Mouse (Mus musculus): ENCODE measurements at regions not wholly inside any gene's neighbourhood (a gene's known extent, or its start where the extent isn't known, plus 50 kb on each side); places are given as distances from the start of the nearest gene placed in this dataset.

DNA sequence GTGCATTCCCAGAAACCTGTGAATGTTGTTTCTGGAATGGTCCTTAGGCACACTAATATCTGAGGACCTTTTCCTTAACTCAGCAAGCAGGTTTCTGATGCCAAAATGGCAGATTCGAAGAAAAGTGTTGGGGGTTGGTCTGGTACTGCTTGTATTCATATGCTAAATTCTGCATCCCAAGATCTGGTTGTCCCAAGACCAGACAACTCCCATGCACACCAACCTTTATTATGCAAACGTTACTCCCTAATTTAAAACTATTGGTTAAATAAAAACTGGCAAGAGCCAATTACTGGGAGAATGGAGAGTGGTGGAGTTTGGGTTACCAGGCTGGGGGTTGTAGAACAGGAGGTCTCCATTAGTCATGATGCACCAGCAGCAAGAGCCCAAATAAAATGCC, 129.0 kb upstream of the Tspan2 start:
- DNase-seq (ENCODE audit: low spot score) (no peak), ATAC-seq (ENCODE audit: insufficient number of reproducible peaks, low FRiP score, low TSS enrichment, low read depth) (no peak)
- Histone ChIP-seq H3K4me2 (ENCODE audit: low read depth, severe bottlenecking) (no peak overlapping the region), H3K4me3 (ENCODE audit: low read depth, low read length) (no peak overlapping the region), H3K9me3 (ENCODE audit: control insufficient read depth, low read length) (no peaks in the 10 kb centered on the region), H3K4me1 (ENCODE audit: control insufficient read depth, insufficient read depth, low read length) (no peaks in the 10 kb centered on the region), H3K36me3 (ENCODE audit: control insufficient read depth, insufficient read depth, low read length) (no peaks in the 10 kb centered on the region), H3K27me3 (ENCODE audit: control insufficient read depth, insufficient read depth, low read length) (no peaks in the 10 kb centered on the region), H3K27ac (replicated peaks; ENCODE audit: low read depth, low read length) (no peak overlapping the region), H3K9ac (ENCODE audit: low read length) (no peak overlapping the region)
- 68% methylated on average over 2 of the region's 2 CpGs for WGBS

DNA sequence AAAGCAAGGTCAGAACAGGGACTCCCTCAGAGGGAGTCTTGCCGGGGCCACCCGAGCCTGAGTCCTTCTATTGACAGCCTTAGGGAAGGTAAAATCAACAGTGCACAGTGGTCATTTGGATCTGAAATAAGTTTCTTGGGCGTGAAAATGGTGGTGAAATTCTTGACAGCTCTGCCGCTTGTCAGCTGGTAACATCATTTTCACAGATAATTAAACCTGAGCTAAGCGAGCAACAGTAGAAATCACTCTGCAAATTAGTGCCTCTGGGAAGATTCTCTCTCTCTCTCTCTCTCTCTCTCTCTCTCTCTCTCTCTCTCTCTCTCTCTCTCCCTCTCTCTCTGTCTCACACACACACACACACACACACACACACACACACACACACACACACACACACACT, 123.4 kb upstream of the Tspan2 start:
- no peak overlapping the region for H3K4me2 ChIP-seq (ENCODE audit: low read depth, severe bottlenecking)
- no peaks in the 10 kb centered on the region for H3K36me3 ChIP-seq (ENCODE audit: control insufficient read depth, insufficient read depth, low read length)
- no peak overlapping the region for H3K4me3 ChIP-seq (ENCODE audit: low read depth, low read length)
- H3K9ac ChIP-seq (ENCODE audit: low read length), result no peak overlapping the region
- no peak for ATAC-seq (ENCODE audit: insufficient number of reproducible peaks, low FRiP score, low TSS enrichment, low read depth)
- H3K27me3 ChIP-seq (ENCODE audit: control insufficient read depth, insufficient read depth, low read length), result no peaks in the 10 kb centered on the region
- 44% methylated on average over 5 of the region's 5 CpGs for whole genome bisulfite sequencing
- no peaks in the 10 kb centered on the region for H3K9me3 ChIP-seq (ENCODE audit: control insufficient read depth, low read length)
- H3K4me1 ChIP-seq (ENCODE audit: control insufficient read depth, insufficient read depth, low read length), result 0 out of 2 replicates have a peak, but pooled peaks cover 4% of the 10 kb centered on the region
- H3K27ac ChIP-seq (replicated peaks; ENCODE audit: low read depth, low read length), result no peak overlapping the region
- no peak for DNase-seq (ENCODE audit: low spot score)

DNA sequence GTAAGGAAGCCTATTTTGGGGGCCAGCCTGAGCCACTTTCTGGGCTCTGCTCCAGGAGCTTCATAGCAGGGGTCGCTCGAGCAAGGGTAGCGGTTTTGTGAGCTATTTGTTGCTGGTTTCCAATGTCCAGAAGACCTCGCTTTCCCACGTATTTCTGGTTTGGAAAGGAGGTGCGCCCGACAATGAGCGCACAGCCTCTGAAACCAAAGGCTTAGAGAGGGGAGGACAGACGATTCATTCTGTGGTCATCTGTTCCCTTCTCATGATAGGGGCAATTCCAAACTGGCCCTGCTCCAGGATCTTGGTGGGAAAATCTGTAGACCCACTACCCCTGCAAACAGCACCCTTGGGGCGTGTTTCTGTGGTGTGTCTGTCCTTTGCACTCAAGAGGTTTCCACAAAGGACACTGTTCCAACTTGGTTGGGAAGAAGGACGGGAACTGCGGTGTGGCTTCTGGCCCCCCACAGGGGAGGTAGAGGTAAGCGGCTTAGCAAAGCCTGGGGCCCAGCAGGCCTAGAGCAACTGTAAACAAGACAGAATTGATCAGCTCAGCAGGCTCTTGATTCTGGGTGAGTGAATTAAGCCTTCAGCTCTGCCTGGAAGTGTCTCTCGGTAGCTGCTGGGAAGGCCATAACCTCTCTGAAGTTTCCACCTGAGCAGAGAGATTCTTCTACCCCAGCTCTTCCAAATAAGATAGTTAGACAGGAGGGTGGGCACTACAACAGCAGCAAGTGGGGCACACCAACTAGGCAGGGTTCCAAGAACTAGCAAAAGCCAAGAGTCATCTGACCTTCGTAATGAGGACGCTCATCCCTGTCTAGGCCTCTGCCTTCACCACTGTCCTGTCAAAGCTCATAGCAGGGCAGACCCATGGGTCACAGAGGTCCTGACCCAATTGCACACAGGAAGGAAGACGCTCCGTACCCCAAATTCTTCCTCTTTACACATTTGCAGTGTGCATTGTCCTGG, 122.6 kb upstream of the Tspan2 start:
- Histone ChIP-seq H3K4me2 (ENCODE audit: low read depth, severe bottlenecking) (no peak overlapping the region), H3K4me1 (ENCODE audit: control insufficient read depth, insufficient read depth, low read length) (0 out of 2 replicates have a peak, but pooled peaks cover 4% of the 10 kb centered on the region), H3K4me3 (ENCODE audit: low read depth, low read length) (no peak overlapping the region), H3K27me3 (ENCODE audit: control insufficient read depth, insufficient read depth, low read length) (no peaks in the 10 kb centered on the region), H3K9ac (ENCODE audit: low read length) (no peak overlapping the region), H3K9me3 (ENCODE audit: control insufficient read depth, low read length) (no peaks in the 10 kb centered on the region), H3K27ac (replicated peaks; ENCODE audit: low read depth, low read length) (no peak overlapping the region; the same call in 1 of the 2 replicates), H3K36me3 (ENCODE audit: control insufficient read depth, insufficient read depth, low read length) (no peaks in the 10 kb centered on the region)
- DNase-seq (ENCODE audit: low spot score), result no peak
- 45% methylated on average over 18 of the region's 18 CpGs for WGBS
- ATAC-seq (ENCODE audit: insufficient number of reproducible peaks, low FRiP score, low TSS enrichment, low read depth), result no peak

DNA sequence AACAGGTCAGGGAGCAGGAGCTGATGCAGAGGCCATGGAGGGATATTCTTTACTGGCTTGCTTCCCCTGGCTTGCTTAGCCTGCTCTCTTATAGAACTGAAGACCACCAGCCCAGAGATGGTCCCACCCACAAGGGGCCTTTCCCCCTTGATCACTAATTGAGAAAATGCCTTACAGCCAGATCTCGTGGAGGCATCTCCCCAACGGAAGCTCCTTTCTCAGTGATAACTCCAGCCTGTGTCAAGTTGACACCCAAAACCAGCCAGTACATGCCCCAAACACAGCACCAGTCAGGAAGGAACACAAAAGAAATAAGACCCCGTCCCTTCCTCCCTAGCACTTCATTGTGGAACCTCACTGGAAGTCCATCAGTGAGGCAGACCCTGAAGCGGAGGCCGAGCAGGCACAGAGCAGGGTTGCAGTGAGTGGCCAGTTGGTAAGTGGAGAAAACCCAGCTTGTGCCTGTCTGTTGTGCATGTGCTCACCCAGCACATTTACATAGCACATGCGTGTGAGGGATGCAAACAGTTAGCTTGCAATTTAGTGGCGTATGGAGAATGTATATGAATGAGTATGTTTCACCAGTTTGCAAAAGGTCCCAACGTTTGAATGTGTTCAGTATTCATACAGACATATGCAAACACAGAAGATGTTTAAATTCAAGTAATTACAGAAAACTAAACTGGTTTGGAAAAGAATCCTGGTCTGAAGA, 114.5 kb upstream of the Tspan2 start:
- H3K27me3 ChIP-seq (ENCODE audit: control insufficient read depth, insufficient read depth, low read length), result no peaks in the 10 kb centered on the region
- DNase-seq (ENCODE audit: low spot score) (no peak), ATAC-seq (ENCODE audit: insufficient number of reproducible peaks, low FRiP score, low TSS enrichment, low read depth) (no peak)
- no peak overlapping the region for H3K27ac ChIP-seq (replicated peaks; ENCODE audit: low read depth, low read length)
- H3K4me3 ChIP-seq (ENCODE audit: low read depth, low read length), result no peak overlapping the region
- no peak overlapping the region for H3K4me2 ChIP-seq (ENCODE audit: low read depth, severe bottlenecking)
- no peak overlapping the region for H3K9ac ChIP-seq (ENCODE audit: low read length)
- H3K9me3 ChIP-seq (ENCODE audit: control insufficient read depth, low read length), result no peaks in the 10 kb centered on the region
- H3K4me1 ChIP-seq (ENCODE audit: control insufficient read depth, insufficient read depth, low read length), result no peaks in the 10 kb centered on the region
- WGBS, result 66% methylated on average over 8 of the region's 8 CpGs
- H3K36me3 ChIP-seq (ENCODE audit: control insufficient read depth, insufficient read depth, low read length), result no peaks in the 10 kb centered on the region

DNA sequence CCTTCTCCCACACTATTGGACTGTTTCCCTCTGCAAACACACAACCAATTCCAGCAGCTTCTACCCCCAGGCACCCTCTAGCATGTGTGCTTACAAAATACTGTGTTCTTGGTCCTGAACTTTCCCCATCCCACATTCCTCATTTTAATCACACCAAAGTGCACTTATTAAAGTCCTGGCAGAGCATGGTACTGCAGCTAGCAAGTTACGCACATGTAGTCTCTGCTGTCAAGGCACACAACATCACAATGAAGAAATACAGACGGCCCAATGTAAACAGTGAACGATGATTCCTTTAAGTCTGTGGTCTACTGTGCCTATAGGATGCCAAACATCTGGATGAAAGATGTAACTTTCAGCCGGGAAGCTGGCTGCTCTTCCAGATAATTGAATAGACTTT, 98.3 kb upstream of the Tspan2 start:
- H3K4me1 ChIP-seq (ENCODE audit: control insufficient read depth, insufficient read depth, low read length), result no peaks in the 10 kb centered on the region
- no peak overlapping the region for H3K4me2 ChIP-seq (ENCODE audit: low read depth, severe bottlenecking)
- no peak overlapping the region for H3K27ac ChIP-seq (replicated peaks; ENCODE audit: low read depth, low read length)
- no peak overlapping the region for H3K4me3 ChIP-seq (ENCODE audit: low read depth, low read length)
- no peaks in the 10 kb centered on the region for H3K36me3 ChIP-seq (ENCODE audit: control insufficient read depth, insufficient read depth, low read length)
- H3K9me3 ChIP-seq (ENCODE audit: control insufficient read depth, low read length), result no peaks in the 10 kb centered on the region
- no peak for DNase-seq (ENCODE audit: low spot score)
- 57% methylated on average over 4 of the region's 4 CpGs for WGBS
- no peak for ATAC-seq (ENCODE audit: insufficient number of reproducible peaks, low FRiP score, low TSS enrichment, low read depth)
- no peak overlapping the region for H3K9ac ChIP-seq (ENCODE audit: low read length)
- no peaks in the 10 kb centered on the region for H3K27me3 ChIP-seq (ENCODE audit: control insufficient read depth, insufficient read depth, low read length)

DNA sequence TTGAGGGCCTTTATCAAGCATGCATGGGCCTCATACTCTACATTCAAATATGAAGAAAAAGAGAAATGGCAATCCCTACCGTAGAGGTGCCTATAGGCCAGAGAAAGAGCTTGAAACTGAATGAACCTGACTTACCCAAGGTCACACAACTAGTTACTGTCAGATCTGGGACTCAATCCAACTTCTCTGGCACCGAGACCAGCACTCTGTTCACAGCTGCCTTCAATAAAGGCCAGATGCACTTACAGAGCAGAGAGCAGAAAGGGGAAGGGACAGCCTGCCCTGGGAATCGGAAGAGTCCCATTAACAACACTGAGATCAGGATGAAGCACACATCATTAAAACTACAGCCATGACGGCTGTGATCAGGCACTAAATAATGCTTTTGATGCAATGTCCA, 97.7 kb upstream of the Tspan2 start:
- Histone ChIP-seq H3K4me3 (ENCODE audit: low read depth, low read length) (no peak overlapping the region), H3K9me3 (ENCODE audit: control insufficient read depth, low read length) (no peaks in the 10 kb centered on the region), H3K4me1 (ENCODE audit: control insufficient read depth, insufficient read depth, low read length) (no peaks in the 10 kb centered on the region), H3K9ac (ENCODE audit: low read length) (no peak overlapping the region), H3K36me3 (ENCODE audit: control insufficient read depth, insufficient read depth, low read length) (no peaks in the 10 kb centered on the region), H3K27me3 (ENCODE audit: control insufficient read depth, insufficient read depth, low read length) (no peaks in the 10 kb centered on the region), H3K4me2 (ENCODE audit: low read depth, severe bottlenecking) (no peak overlapping the region), H3K27ac (replicated peaks; ENCODE audit: low read depth, low read length) (no peak overlapping the region; the same call in 1 of the 2 replicates)
- ATAC-seq (ENCODE audit: insufficient number of reproducible peaks, low FRiP score, low TSS enrichment, low read depth) (no peak), DNase-seq (ENCODE audit: low spot score) (no peak)
- 38% methylated on average over 4 of the region's 4 CpGs for WGBS

DNA sequence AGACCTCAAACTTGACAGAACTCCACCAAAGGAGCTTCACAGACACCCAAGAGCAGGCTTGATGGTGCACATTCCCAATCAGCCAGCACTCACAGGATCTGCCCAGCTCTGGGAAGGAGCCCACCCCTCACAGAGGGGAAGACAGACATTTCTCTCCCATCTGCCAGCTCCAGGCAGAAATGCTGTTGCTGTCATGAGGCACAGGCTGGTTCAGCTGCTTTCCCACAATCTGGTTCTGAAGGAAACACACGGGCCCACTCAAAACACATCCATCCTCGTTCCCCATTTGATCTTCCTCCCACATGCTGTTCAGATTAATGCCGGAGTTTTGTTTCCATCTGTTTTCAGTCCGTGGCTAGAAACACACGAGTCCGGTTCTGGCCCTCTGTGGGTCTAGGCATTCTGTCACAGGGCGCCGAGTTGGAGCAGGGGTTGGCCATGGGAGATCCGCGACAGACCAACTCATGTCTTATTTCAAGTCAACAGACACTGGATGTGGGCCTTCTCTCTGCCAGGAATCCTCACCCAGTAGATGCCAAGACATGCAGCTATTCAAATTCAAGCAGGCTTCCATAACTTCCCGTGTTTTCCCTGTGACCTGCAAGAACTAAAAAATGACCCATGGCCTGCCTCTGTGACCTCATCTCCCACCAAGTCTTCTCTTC, 89.9 kb upstream of the Tspan2 start:
- H3K4me3 ChIP-seq (ENCODE audit: low read depth, low read length), result no peak overlapping the region
- H3K27ac ChIP-seq (replicated peaks; ENCODE audit: low read depth, low read length), result no peak overlapping the region
- 0 out of 2 replicates have a peak, but pooled peaks cover 7% of the 10 kb centered on the region for H3K4me1 ChIP-seq (ENCODE audit: control insufficient read depth, insufficient read depth, low read length)
- H3K9me3 ChIP-seq (ENCODE audit: control insufficient read depth, low read length), result no peaks in the 10 kb centered on the region
- DNase-seq (ENCODE audit: low spot score), result no peak
- H3K36me3 ChIP-seq (ENCODE audit: control insufficient read depth, insufficient read depth, low read length), result no peaks in the 10 kb centered on the region
- no peak for ATAC-seq (ENCODE audit: insufficient number of reproducible peaks, low FRiP score, low TSS enrichment, low read depth)
- H3K4me2 ChIP-seq (ENCODE audit: low read depth, severe bottlenecking), result no peak overlapping the region
- H3K9ac ChIP-seq (ENCODE audit: low read length), result no peak overlapping the region
- 61% methylated on average over 11 of the region's 11 CpGs for WGBS
- no peaks in the 10 kb centered on the region for H3K27me3 ChIP-seq (ENCODE audit: control insufficient read depth, insufficient read depth, low read length)

DNA sequence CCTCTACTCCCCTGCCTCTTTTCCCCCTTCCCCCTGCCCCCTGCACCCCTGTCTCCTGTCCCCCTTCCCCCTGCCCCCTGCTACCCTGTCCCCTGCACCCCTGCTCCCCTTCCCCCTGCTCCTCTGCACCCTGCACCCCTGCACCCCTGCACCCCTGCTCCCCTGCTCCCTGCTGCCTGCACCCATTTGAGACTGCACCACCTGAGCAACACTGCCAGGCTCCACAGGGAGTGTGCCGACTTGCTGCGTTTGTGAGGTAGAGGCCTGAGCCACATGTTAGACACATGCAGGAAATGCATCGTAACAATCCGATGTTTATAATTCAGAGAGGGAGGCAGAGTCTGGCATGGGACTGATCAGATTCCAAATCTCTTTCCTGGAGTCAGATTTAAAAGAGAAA, 85.9 kb upstream of the Tspan2 start:
- Histone ChIP-seq H3K27ac (replicated peaks; ENCODE audit: low read depth, low read length) (peak overlapping the region; percentile 45), H3K27me3 (ENCODE audit: control insufficient read depth, insufficient read depth, low read length) (no peaks in the 10 kb centered on the region), H3K4me3 (ENCODE audit: low read depth, low read length) (no peak overlapping the region), H3K36me3 (ENCODE audit: control insufficient read depth, insufficient read depth, low read length) (no peaks in the 10 kb centered on the region), H3K4me2 (ENCODE audit: low read depth, severe bottlenecking) (no peak overlapping the region), H3K9me3 (ENCODE audit: control insufficient read depth, low read length) (no peaks in the 10 kb centered on the region), H3K4me1 (ENCODE audit: control insufficient read depth, insufficient read depth, low read length) (0 out of 2 replicates have a peak, but pooled peaks cover 7% of the 10 kb centered on the region), H3K9ac (ENCODE audit: low read length) (no peak overlapping the region)
- WGBS, result 30% methylated on average over 4 of the region's 4 CpGs
- ATAC-seq (ENCODE audit: insufficient number of reproducible peaks, low FRiP score, low TSS enrichment, low read depth), result 0 out of 2 replicates have a peak, but pooled peaks have one; percentile 58
- no peak for DNase-seq (ENCODE audit: low spot score)

Measured in limb, embryonic 11.5 days (tissue).